Mouse (Mus musculus) midbrain, embryonic 13.5 days (tissue): ENCODE measurements around the gene Tha1. TPM values are rescaled to one million over a fixed set of nuclear protein-coding genes. Genes with fewer than 3 reads are reported as not detected.

Experiments
- ATAC-seq: fragments of 200-750 bp; cut with Nextera tagmentation; 2 replicates; pipeline ENCODE4 v1.8.0; 2017; ENCODE audit warnings: mild to moderate bottlenecking, moderate TSS enrichment, moderate library complexity
- H3K27ac ChIP-seq: fragments of 300-500 bp; sonication (generic); 2 replicates; pipeline ENCODE4 v1.5.1; 2015; ENCODE audit warnings: inconsistent platforms, mild to moderate bottlenecking, moderate library complexity
- H3K27me3 ChIP-seq: fragments of 300-500 bp; sonication (generic); 2 replicates; pipeline ENCODE4 v1.6.1; 2015; ENCODE audit warnings: mild to moderate bottlenecking, inconsistent platforms
- H3K36me3 ChIP-seq: fragments of 300-500 bp; sonication (generic); 2 replicates; pipeline ENCODE4 v1.6.1; 2015; ENCODE audit warnings: mild to moderate bottlenecking, inconsistent platforms
- H3K4me1 ChIP-seq: fragments of 300-500 bp; sonication (generic); replicated peaks from 2 replicates; pipeline ENCODE4 v1.6.1; 2015; ENCODE audit warnings: inconsistent platforms
- H3K4me2 ChIP-seq: fragments of 300-500 bp; sonication (generic); replicated peaks from 2 replicates; pipeline ENCODE4 v1.6.1; 2015; ENCODE audit warnings: moderate library complexity, mild to moderate bottlenecking, inconsistent platforms
- H3K4me3 ChIP-seq: fragments of 300-500 bp; sonication (generic); replicated peaks from 2 replicates; pipeline ENCODE4 v1.5.1; 2015; ENCODE audit warnings: mild to moderate bottlenecking, inconsistent platforms
- H3K9ac ChIP-seq: fragments of 300-500 bp; sonication (generic); replicated peaks from 2 replicates; pipeline ENCODE4 v1.6.1; 2015; ENCODE audit warnings: mild to moderate bottlenecking, inconsistent platforms
- H3K9me3 ChIP-seq: fragments of 300-500 bp; sonication (generic); 2 replicates; pipeline ENCODE4 v1.6.1; 2016; ENCODE audit warnings: mild to moderate bottlenecking, inconsistent platforms
- WGBS: fragments of 180-500 bp; shearing (Covaris S2); methylation state at CpG from one replicate; pipeline ENCODE4 v1.1.7; 2015; 5-methylcytosine and 5-hydroxymethylcytosine counted together
- polyA plus RNA-seq: library from polyadenylated mRNA; unstranded; fragments of >200 nt; fragmentation: Nextera tagmentation; extraction: Ambion mirVana; gene quantifications from 2 replicates; pipeline ENCODE4 v1.2.1, GENCODE M21; 2015

Tha1 gene
- polyA plus RNA-seq, 1 experiment from 2014 or later: 2.6 TPM

GRCm38 (mm10) chr11:117879676-117880075 lies 6.4 kb upstream of the Tha1 start:
- WGBS: 76% methylated on average over 6 of the region's 6 CpGs

DNA sequence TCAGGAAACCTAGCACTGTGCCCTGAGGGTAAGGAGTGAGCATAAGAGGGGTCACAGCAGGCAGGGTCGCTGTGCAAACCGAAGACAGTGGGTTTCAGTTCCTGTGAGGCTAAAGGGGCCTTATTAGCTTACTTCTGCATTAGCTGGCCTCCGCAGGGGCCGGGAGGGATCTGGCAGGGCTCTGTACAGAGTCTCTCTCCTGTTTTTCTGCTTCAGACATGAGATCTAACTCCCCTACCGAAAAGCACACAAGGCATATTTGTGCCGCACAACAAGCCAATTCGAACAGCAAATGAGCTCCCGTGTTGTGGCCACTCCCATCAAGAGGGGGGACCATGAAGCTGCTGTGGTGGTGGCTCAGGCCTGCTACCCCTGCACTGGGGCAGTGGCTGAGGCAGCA lies 5.6 kb upstream of the Tha1 start:
- Histone ChIP-seq H3K4me3 (no peak overlapping the region), H3K4me1 (peaks cover 39% of the 10 kb centered on the region), H3K9me3 (no peaks in the 10 kb centered on the region), H3K9ac (peak overlapping the region; percentile 58), H3K36me3 (no peaks in the 10 kb centered on the region), H3K4me2 (peak overlapping the region; percentile 33), H3K27ac (peak overlapping the region; percentile 65; the same call in 1 of the 2 replicates), H3K27me3 (0 out of 2 replicates have a peak, but pooled peaks cover 3% of the 10 kb centered on the region)
- 26% methylated on average over 8 of the region's 8 CpGs for WGBS
- peak; percentile 15; the same call in 1 of the 2 replicates for ATAC-seq

More at GRCm38 (mm10) chr11:117879676-117880075, 6.4 kb upstream of the Tha1 start:
- no peaks in the 10 kb centered on the region for H3K36me3 ChIP-seq
- peaks cover 39% of the 10 kb centered on the region for H3K4me1 ChIP-seq
- no peaks in the 10 kb centered on the region for H3K9me3 ChIP-seq
- ATAC-seq: no peak
- no peak overlapping the region for H3K9ac ChIP-seq
- H3K27me3 ChIP-seq: 0 out of 2 replicates have a peak, but pooled peaks cover 3% of the 10 kb centered on the region
- H3K27ac ChIP-seq: no peak overlapping the region
- no peak overlapping the region for H3K4me2 ChIP-seq
- no peak overlapping the region for H3K4me3 ChIP-seq

DNA sequence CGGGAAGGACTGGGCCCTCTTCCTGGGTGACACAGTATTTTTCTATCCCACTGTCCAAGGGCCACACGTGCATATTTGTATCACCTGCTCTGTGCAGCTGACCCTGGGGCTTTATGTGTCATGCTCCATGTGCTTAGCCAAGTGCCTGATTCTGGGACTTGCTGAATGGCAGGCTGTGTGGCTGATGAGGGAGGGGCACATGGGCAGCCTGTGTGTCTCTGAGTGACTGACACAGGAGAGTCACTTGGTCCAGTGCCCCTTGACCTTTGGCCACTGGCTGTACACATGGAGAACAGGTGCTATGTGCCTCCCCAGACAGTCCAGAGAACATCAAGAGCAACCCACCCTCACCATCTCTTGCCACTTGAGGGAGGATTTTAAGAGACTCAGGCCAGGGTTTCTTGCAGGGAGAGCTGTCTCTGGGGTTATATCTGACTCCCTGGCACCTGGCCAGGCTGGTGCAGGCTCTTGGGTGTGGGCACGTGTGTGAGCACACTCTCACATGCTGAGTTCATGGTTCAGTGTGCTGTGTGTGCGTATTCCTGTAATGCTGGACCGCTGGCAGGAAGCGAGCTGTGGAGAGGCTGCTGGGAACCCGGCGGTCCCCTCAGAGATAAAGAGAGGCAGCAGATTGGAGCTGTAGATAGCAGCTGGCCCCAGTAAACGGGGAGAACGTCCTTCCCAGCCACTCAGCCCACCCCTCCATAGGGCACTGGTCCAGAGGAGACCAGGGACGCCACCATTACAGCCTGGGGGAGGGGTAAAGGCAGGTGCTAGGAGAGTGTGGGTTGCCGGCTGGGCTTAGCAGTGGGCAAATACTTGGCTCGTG lies 4.8 kb upstream of the Tha1 start:
- H3K9ac ChIP-seq: peak overlapping the region; percentile 58
- WGBS: 35% methylated on average over 13 of the region's 13 CpGs
- 0 out of 2 replicates have a peak, but pooled peaks cover 3% of the 10 kb centered on the region for H3K27me3 ChIP-seq
- peaks cover 44% of the 10 kb centered on the region for H3K4me1 ChIP-seq
- no peak overlapping the region for H3K4me3 ChIP-seq
- no peaks in the 10 kb centered on the region for H3K36me3 ChIP-seq
- peak overlapping the region; percentile 33 for H3K4me2 ChIP-seq
- peak overlapping the region; percentile 65; the same call in 1 of the 2 replicates for H3K27ac ChIP-seq
- H3K9me3 ChIP-seq: no peaks in the 10 kb centered on the region
- ATAC-seq: peak; percentile 75

DNA sequence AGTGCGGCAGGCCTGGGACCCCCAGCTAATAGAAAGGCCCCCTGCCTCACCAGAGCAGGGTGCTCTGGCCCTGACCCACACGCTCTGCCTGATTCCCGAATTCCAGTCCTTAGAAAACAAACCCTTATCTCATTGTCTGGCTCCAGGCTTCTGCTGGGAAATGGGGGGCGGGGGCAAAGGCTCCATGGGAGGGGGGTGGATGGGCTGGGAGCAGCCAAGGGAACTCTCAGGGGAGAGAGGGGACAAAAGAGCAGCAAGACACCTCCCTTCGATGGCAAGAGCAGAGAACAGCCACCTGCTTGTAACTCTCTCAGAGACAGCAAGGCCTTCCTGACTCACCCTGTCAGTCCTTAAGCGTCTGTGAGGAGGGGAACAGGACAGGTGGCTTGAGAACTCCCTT lies 2.4 kb upstream of the Tha1 start:
- H3K4me1 ChIP-seq: peaks cover 42% of the 10 kb centered on the region
- peaks cover 10% of the 10 kb centered on the region; the same call in 1 of the 2 replicates for H3K27me3 ChIP-seq
- no peak for ATAC-seq

DNA sequence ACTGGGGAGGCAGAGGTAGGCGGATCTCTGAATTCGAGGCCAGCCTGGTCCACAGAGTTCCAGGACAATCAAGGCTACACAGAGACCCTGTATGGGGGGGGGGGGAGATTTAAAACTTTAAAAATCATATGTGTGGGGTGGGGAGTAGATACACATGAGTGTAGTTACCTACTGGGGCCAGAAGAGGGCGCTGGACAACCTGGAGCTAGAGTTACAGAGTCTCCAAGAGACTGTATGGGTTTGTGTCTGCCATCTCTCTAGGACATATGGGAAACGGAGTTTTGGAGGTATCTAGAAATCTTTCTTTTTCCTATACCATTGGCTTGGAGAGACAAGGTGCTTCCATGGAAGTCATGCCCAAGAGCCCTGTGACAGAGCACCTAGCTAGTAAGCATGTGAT lies 1.1 kb upstream of the Tha1 start:
- peaks cover 44% of the 10 kb centered on the region for H3K4me1 ChIP-seq
- H3K27ac ChIP-seq: no peak overlapping the region
- ATAC-seq: no peak
- no peaks in the 10 kb centered on the region for H3K9me3 ChIP-seq
- H3K36me3 ChIP-seq: no peaks in the 10 kb centered on the region
- no peak overlapping the region for H3K4me3 ChIP-seq
- WGBS: 50% methylated on average over 4 of the region's 4 CpGs
- H3K4me2 ChIP-seq: no peak overlapping the region
- H3K9ac ChIP-seq: no peak overlapping the region
- peaks cover 10% of the 10 kb centered on the region; the same call in 1 of the 2 replicates for H3K27me3 ChIP-seq

More for the DNA sequence above, 2.4 kb upstream of the Tha1 start:
- H3K9me3 ChIP-seq: no peaks in the 10 kb centered on the region
- no peak overlapping the region for H3K4me2 ChIP-seq
- 18% methylated on average over 6 of the region's 6 CpGs for WGBS
- no peak overlapping the region for H3K4me3 ChIP-seq
- no peaks in the 10 kb centered on the region for H3K36me3 ChIP-seq
- no peak overlapping the region for H3K9ac ChIP-seq
- H3K27ac ChIP-seq: no peak overlapping the region

- WGBS: 68% methylated on average over 12 of the region's 12 CpGs
- no peaks in the 10 kb centered on the region for H3K36me3 ChIP-seq
- 0 out of 2 replicates have a peak overlapping the region, but pooled peaks have one; percentile 72 for H3K4me3 ChIP-seq
- no peak overlapping the region for H3K9ac ChIP-seq
- H3K4me1 ChIP-seq: peaks cover 32% of the 10 kb centered on the region
- H3K4me2 ChIP-seq: peak overlapping the region; percentile 91; the same call in 1 of the 2 replicates
- no peaks in the 10 kb centered on the region for H3K9me3 ChIP-seq
- no peak for ATAC-seq
- H3K27me3 ChIP-seq: peaks cover 10% of the 10 kb centered on the region; the same call in 1 of the 2 replicates
- no peak overlapping the region for H3K27ac ChIP-seq
Measured at GRCm38 (mm10) chr11:117871911-117872584, 1.2 kb downstream of the Tha1 start.

GRCm38 (mm10) chr11:117871376-117871775 lies 1.9 kb downstream of the Tha1 start:
- Histone ChIP-seq H3K9ac (no peak overlapping the region; the same call in 1 of the 2 replicates), H3K4me2 (no peak overlapping the region), H3K27ac (no peak overlapping the region), H3K4me3 (no peak overlapping the region), H3K9me3 (no peaks in the 10 kb centered on the region), H3K4me1 (peaks cover 38% of the 10 kb centered on the region), H3K36me3 (no peaks in the 10 kb centered on the region), H3K27me3 (peaks cover 10% of the 10 kb centered on the region; the same call in 1 of the 2 replicates)
- no peak for ATAC-seq
- 71% methylated on average over 5 of the region's 5 CpGs for WGBS

DNA sequence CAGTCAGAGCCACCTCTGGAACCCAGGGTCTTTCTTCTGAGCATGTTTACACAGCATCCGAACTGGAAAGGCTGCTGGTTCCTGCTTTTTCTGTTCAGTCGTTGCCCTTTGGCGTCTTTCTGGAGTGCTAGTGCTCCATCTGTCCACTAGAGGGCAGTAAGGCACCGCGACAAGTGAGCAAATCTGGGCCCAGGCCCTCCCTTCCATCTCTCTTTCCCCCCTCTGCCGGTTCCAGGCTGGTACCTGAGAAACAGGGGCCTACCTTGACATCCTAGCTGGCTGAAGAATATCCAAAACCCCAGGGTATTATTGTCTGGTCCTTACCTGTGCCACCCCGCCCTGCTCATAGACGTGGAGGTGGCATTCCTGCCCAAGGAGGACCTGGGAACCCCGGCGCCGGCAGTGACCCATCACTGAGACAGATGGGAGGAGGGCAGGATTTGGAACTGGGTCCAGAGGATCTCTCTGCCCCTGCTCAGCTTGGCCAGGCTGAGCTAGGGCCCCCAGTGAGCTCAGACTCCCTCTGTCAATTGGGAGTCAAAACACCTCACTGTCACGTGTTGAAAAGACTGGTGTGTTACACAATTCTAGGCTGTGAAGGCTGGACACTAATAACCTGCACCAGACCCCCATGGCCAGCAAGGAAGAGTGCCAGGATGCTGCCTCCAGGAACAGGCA lies 2.5 kb downstream of the Tha1 start:
- Histone ChIP-seq H3K4me2 (no peak overlapping the region), H3K27me3 (peaks cover 10% of the 10 kb centered on the region; the same call in 1 of the 2 replicates), H3K9me3 (no peaks in the 10 kb centered on the region), H3K27ac (no peak overlapping the region), H3K4me3 (no peak overlapping the region), H3K36me3 (no peaks in the 10 kb centered on the region), H3K4me1 (peaks cover 42% of the 10 kb centered on the region), H3K9ac (no peak overlapping the region; the same call in 1 of the 2 replicates)
- ATAC-seq: peak; percentile 15; the same call in 1 of the 2 replicates
- 36% methylated on average over 12 of the region's 12 CpGs for WGBS

GRCm38 (mm10) chr11:117865988-117866387 lies 7.3 kb downstream of the Tha1 start:
- Histone ChIP-seq H3K4me2 (0 out of 2 replicates have a peak overlapping the region, but pooled peaks have one; percentile 6), H3K9ac (peak overlapping the region; percentile 34), H3K36me3 (no peaks in the 10 kb centered on the region), H3K27ac (peak overlapping the region; percentile 67), H3K9me3 (no peaks in the 10 kb centered on the region), H3K4me3 (no peak overlapping the region), H3K4me1 (peaks cover 45% of the 10 kb centered on the region), H3K27me3 (peaks cover 29% of the 10 kb centered on the region)
- peak; percentile 43 for ATAC-seq
- WGBS: 11% methylated on average over 6 of the region's 6 CpGs

- H3K4me3 ChIP-seq: no peak overlapping the region
- ATAC-seq: no peak
- no peak overlapping the region for H3K27ac ChIP-seq
- 78% methylated on average over 2 of the region's 2 CpGs for WGBS
- H3K4me2 ChIP-seq: no peak overlapping the region
- no peak overlapping the region for H3K9ac ChIP-seq
- peaks cover 47% of the 10 kb centered on the region for H3K4me1 ChIP-seq
- peaks cover 41% of the 10 kb centered on the region for H3K27me3 ChIP-seq
- no peaks in the 10 kb centered on the region for H3K36me3 ChIP-seq
- H3K9me3 ChIP-seq: no peaks in the 10 kb centered on the region
Measured at GRCm38 (mm10) chr11:117864805-117865204, 8.5 kb downstream of the Tha1 start.

- no peaks in the 10 kb centered on the region for H3K36me3 ChIP-seq
Measured at GRCm38 (mm10) chr11:117863174-117863856, 10.0 kb downstream of the Tha1 start.

More at GRCm38 (mm10) chr11:117863174-117863856, 10.0 kb downstream of the Tha1 start:
- H3K9ac ChIP-seq: 0 out of 2 replicates have a peak overlapping the region, but pooled peaks have one; percentile 3
- no peak for ATAC-seq
- no peaks in the 10 kb centered on the region for H3K9me3 ChIP-seq
- H3K27me3 ChIP-seq: peaks cover 54% of the 10 kb centered on the region
- WGBS: 23% methylated on average over 11 of the region's 11 CpGs
- no peak overlapping the region for H3K27ac ChIP-seq
- H3K4me3 ChIP-seq: no peak overlapping the region
- H3K4me2 ChIP-seq: no peak overlapping the region
- peaks cover 47% of the 10 kb centered on the region for H3K4me1 ChIP-seq
